Mouse (Mus musculus): ENCODE measurements around the gene Uck1. TPM values are rescaled to one million over a fixed set of nuclear protein-coding genes. Genes with fewer than 3 reads are reported as not detected.

Uck1 gene
- polyA plus RNA-seq, 1 experiment from 2014 or later: 85.5 TPM

GRCm38 (mm10) chr2:32254563-32254962, 5.4 kb downstream of the Uck1 start:
- no peak overlapping the region for H3K27ac ChIP-seq
- no peak overlapping the region for H3K4me3 ChIP-seq (replicated peaks)
- no peak overlapping the region for H3K9ac ChIP-seq (replicated peaks)
- H3K4me1 ChIP-seq (replicated peaks): peaks cover 11% of the 10 kb centered on the region
- no peaks in the 10 kb centered on the region for H3K9me3 ChIP-seq
- H3K4me2 ChIP-seq (replicated peaks): no peak overlapping the region
- WGBS: 91% methylated on average over 5 of the region's 5 CpGs
- ATAC-seq: no peak
- no peaks in the 10 kb centered on the region for H3K27me3 ChIP-seq
- H3K36me3 ChIP-seq: peaks cover 87% of the 10 kb centered on the region

- H3K9me3 ChIP-seq: no peaks in the 10 kb centered on the region
- H3K9ac ChIP-seq (replicated peaks): no peak overlapping the region
- no peak overlapping the region for H3K4me3 ChIP-seq (replicated peaks)
- H3K4me2 ChIP-seq (replicated peaks): no peak overlapping the region
- peaks cover 97% of the 10 kb centered on the region for H3K36me3 ChIP-seq
- H3K27ac ChIP-seq: no peak overlapping the region
- no peaks in the 10 kb centered on the region for H3K27me3 ChIP-seq
- no peaks in the 10 kb centered on the region for H3K4me1 ChIP-seq (replicated peaks)
- 95% methylated on average over 1 of the region's 1 CpGs for WGBS
- no peak for ATAC-seq
Observed at GRCm38 (mm10) chr2:32253352-32253751, 6.6 kb downstream of the Uck1 start.

GRCm38 (mm10) chr2:32252658-32253057, 7.3 kb downstream of the Uck1 start:
- Histone ChIP-seq H3K4me3 (replicated peaks) (no peak overlapping the region), H3K27ac (no peak overlapping the region), H3K27me3 (no peaks in the 10 kb centered on the region), H3K4me2 (replicated peaks) (no peak overlapping the region), H3K9me3 (no peaks in the 10 kb centered on the region), H3K4me1 (replicated peaks) (no peaks in the 10 kb centered on the region), H3K36me3 (peaks cover 97% of the 10 kb centered on the region), H3K9ac (replicated peaks) (no peak overlapping the region)
- no peak for ATAC-seq
- WGBS: 96% methylated on average over 5 of the region's 5 CpGs

GRCm38 (mm10) chr2:32251791-32252527, 8.0 kb downstream of the Uck1 start:
- ATAC-seq: no peak
- H3K36me3 ChIP-seq: peaks cover 97% of the 10 kb centered on the region
- H3K4me2 ChIP-seq (replicated peaks): no peak overlapping the region

GRCm38 (mm10) chr2:32248377-32249361, 11.3 kb downstream of the Uck1 start:
- Histone ChIP-seq H3K4me3 (replicated peaks) (no peak overlapping the region), H3K9ac (replicated peaks) (no peak overlapping the region), H3K36me3 (peaks cover 98% of the 10 kb centered on the region), H3K9me3 (no peaks in the 10 kb centered on the region), H3K4me1 (replicated peaks) (no peaks in the 10 kb centered on the region), H3K27ac (no peak overlapping the region), H3K4me2 (replicated peaks) (no peak overlapping the region), H3K27me3 (no peaks in the 10 kb centered on the region)
- ATAC-seq: no peak
- WGBS: 82% methylated on average over 10 of the region's 10 CpGs

More at GRCm38 (mm10) chr2:32251791-32252527, 8.0 kb downstream of the Uck1 start:
- H3K9me3 ChIP-seq: no peaks in the 10 kb centered on the region
- H3K27me3 ChIP-seq: no peaks in the 10 kb centered on the region
- 93% methylated on average over 12 of the region's 12 CpGs for WGBS
- no peak overlapping the region; the same call in 1 of the 2 replicates for H3K9ac ChIP-seq (replicated peaks)
- H3K4me1 ChIP-seq (replicated peaks): no peaks in the 10 kb centered on the region
- no peak overlapping the region for H3K4me3 ChIP-seq (replicated peaks)
- no peak overlapping the region for H3K27ac ChIP-seq

- H3K4me2 ChIP-seq (replicated peaks): no peak overlapping the region
- no peaks in the 10 kb centered on the region for H3K4me1 ChIP-seq (replicated peaks)
- no peak overlapping the region for H3K27ac ChIP-seq
- H3K27me3 ChIP-seq: no peaks in the 10 kb centered on the region
- H3K4me3 ChIP-seq (replicated peaks): no peak overlapping the region
- H3K9me3 ChIP-seq: no peaks in the 10 kb centered on the region
- 91% methylated on average over 4 of the region's 4 CpGs for WGBS
- peaks cover 93% of the 10 kb centered on the region for H3K36me3 ChIP-seq
- ATAC-seq: no peak
- no peak overlapping the region for H3K9ac ChIP-seq (replicated peaks)
Observed at GRCm38 (mm10) chr2:32246741-32247140, 13.2 kb downstream of the Uck1 start.

- Histone ChIP-seq H3K36me3 (peaks cover 68% of the 10 kb centered on the region), H3K9ac (replicated peaks) (no peak overlapping the region), H3K27ac (no peak overlapping the region), H3K4me3 (replicated peaks) (no peak overlapping the region), H3K4me1 (replicated peaks) (peaks cover 1% of the 10 kb centered on the region), H3K27me3 (no peaks in the 10 kb centered on the region), H3K9me3 (no peaks in the 10 kb centered on the region), H3K4me2 (replicated peaks) (no peak overlapping the region)
- no peak for ATAC-seq
- WGBS: 94% methylated on average over 4 of the region's 4 CpGs
Observed at GRCm38 (mm10) chr2:32242986-32243385, 17.0 kb downstream of the Uck1 start.

- Histone ChIP-seq H3K4me3 (replicated peaks) (no peak overlapping the region), H3K9ac (replicated peaks) (no peak overlapping the region), H3K27me3 (no peaks in the 10 kb centered on the region), H3K4me1 (replicated peaks) (peaks cover 12% of the 10 kb centered on the region), H3K4me2 (replicated peaks) (no peak overlapping the region), H3K9me3 (no peaks in the 10 kb centered on the region), H3K27ac (no peak overlapping the region), H3K36me3 (peaks cover 45% of the 10 kb centered on the region)
- WGBS: 79% methylated on average over 5 of the region's 5 CpGs
- no peak for ATAC-seq
Observed at GRCm38 (mm10) chr2:32240591-32240990, 19.4 kb downstream of the Uck1 start.

- WGBS: 92% methylated on average over 9 of the region's 9 CpGs
- H3K4me1 ChIP-seq (replicated peaks): peaks cover 25% of the 10 kb centered on the region
- H3K27me3 ChIP-seq: no peaks in the 10 kb centered on the region
- H3K36me3 ChIP-seq: peaks cover 31% of the 10 kb centered on the region
- H3K9me3 ChIP-seq: no peaks in the 10 kb centered on the region
- H3K9ac ChIP-seq (replicated peaks): no peak overlapping the region
- H3K4me2 ChIP-seq (replicated peaks): no peak overlapping the region
- H3K27ac ChIP-seq: no peak overlapping the region
- ATAC-seq: no peak
- H3K4me3 ChIP-seq (replicated peaks): no peak overlapping the region
Observed at GRCm38 (mm10) chr2:32238708-32239435, 21.1 kb downstream of the Uck1 start.

GRCm38 (mm10) chr2:32237571-32237970, 22.4 kb downstream of the Uck1 start:
- Histone ChIP-seq H3K27ac (no peak overlapping the region), H3K4me3 (replicated peaks) (peak overlapping the region; percentile 73), H3K36me3 (peaks cover 32% of the 10 kb centered on the region), H3K4me2 (replicated peaks) (peak overlapping the region; percentile 89), H3K4me1 (replicated peaks) (peaks cover 25% of the 10 kb centered on the region), H3K9me3 (no peaks in the 10 kb centered on the region), H3K27me3 (no peaks in the 10 kb centered on the region), H3K9ac (replicated peaks) (peak overlapping the region; percentile 81)
- ATAC-seq: no peak
- WGBS: 48% methylated on average over 4 of the region's 4 CpGs

GRCm38 (mm10) chr2:32236760-32237487, 23.0 kb downstream of the Uck1 start:
- peak overlapping the region; percentile 73 for H3K4me3 ChIP-seq (replicated peaks)
- H3K27me3 ChIP-seq: no peaks in the 10 kb centered on the region
- H3K27ac ChIP-seq: peak overlapping the region; percentile 80
- ATAC-seq: peak; percentile 70; the same call in 1 of the 2 replicates
- peak overlapping the region; percentile 89 for H3K4me2 ChIP-seq (replicated peaks)
- peaks cover 25% of the 10 kb centered on the region for H3K4me1 ChIP-seq (replicated peaks)
- H3K9ac ChIP-seq (replicated peaks): peak overlapping the region; percentile 81
- no peaks in the 10 kb centered on the region for H3K9me3 ChIP-seq
- WGBS: under 1% methylated on average over 20 of the region's 20 CpGs
- H3K36me3 ChIP-seq: peaks cover 37% of the 10 kb centered on the region

Measured in midbrain, embryonic 13.5 days (tissue).